Mouse (Mus musculus) layer of hippocampus, adult 6 months (tissue): ENCODE results near the gene Arhgap9. TPM values are rescaled to one million over a fixed set of nuclear protein-coding genes. Genes with fewer than 3 reads are reported as not detected.

Experiments used
- long read RNA-seq, 2 experiments: library from polyadenylated mRNA; unstranded; transcript quantifications; one replicate each; pipeline ENCODE4 v2.0.0; 2019 to 2020
- polyA plus RNA-seq: library from polyadenylated mRNA; unstranded; fragments of <200 nt; fragmentation: Nextera tagmentation; gene quantifications from 2 replicates; pipeline ENCODE4 v1.2.3, GENCODE M21; 2021

Arhgap9 gene
- polyA plus RNA-seq: 0.45 and 0.73 TPM in 2 replicates
- long read RNA-seq, experiment 1, partial matches to known transcripts: 0 of 4 reads
- long read RNA-seq, experiment 1, other reads (novel, unspliced or antisense): 0 of 4 reads
- long read RNA-seq, experiment 2, transcript Arhgap9-203 (16 exons, 1,946 nt): major isoform, 5 of 9 reads
- long read RNA-seq, experiment 2, partial matches to known transcripts: 1 of 9 reads
- long read RNA-seq, experiment 2, other reads (novel, unspliced or antisense): 2 of 9 reads

DNA sequence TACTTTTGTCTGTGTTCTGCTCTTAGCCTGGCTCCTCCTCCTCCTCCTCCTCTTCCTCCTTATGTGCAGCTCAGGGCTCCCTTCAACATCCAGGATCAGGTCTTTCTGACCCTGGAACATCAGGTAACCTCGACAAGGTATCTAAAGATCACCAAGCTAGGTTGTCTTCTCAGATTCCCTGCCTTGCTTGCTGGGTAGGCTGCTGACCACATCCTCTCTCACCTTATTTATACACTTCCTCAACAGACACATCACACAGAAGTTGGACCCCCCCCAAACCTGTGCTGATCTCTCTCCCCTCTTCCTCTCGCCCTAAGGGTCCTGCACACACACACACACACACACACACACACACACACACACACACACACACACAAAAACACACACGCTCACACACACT lies at the start of gene Arhgap9:
Arhgap9 (plus strand) TSS at position 344 of the 400 bp plus-strand sequence.

DNA sequence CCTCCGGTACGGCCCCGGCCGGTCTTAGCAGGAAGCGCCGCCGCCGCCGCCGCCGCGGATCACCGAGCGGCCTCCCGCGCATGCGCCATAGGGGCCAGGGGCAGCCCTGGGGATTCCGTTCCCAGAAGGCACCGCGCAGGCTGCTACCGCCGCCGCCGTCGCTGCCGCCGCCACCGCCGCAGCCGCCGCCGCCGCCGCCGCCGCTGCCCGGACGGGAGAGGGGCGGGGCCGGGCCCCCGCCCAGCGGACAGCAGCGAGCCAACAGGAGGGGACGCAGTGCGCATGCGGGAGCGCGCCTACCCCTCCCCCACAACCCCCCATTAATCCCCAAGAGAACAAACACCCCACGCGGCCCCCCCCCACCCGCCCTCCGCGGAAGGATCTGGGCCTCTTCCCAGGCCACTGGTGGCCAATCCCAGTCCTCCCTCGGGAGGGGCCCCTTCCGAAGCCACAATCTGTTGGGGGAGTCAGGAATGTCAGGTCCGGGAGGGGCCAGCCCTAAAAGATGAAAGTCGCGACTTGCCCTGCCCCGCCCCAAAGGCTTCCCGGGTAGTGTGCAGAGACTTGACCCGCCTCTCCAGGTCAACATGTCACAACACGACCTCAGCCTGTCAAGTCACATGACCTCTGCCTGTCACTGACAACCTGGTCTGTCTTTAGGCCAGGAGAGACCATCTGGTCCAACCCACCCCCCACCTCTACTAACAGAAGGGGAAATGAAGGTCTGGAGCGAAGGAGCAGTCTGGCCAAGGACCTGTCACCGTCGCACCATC lies 32.8 kb upstream of the Arhgap9 start, which contains the start of gene Mbd6:
Mbd6 (minus strand) TSS at position 219 of the 773 bp plus-strand sequence.

DNA sequence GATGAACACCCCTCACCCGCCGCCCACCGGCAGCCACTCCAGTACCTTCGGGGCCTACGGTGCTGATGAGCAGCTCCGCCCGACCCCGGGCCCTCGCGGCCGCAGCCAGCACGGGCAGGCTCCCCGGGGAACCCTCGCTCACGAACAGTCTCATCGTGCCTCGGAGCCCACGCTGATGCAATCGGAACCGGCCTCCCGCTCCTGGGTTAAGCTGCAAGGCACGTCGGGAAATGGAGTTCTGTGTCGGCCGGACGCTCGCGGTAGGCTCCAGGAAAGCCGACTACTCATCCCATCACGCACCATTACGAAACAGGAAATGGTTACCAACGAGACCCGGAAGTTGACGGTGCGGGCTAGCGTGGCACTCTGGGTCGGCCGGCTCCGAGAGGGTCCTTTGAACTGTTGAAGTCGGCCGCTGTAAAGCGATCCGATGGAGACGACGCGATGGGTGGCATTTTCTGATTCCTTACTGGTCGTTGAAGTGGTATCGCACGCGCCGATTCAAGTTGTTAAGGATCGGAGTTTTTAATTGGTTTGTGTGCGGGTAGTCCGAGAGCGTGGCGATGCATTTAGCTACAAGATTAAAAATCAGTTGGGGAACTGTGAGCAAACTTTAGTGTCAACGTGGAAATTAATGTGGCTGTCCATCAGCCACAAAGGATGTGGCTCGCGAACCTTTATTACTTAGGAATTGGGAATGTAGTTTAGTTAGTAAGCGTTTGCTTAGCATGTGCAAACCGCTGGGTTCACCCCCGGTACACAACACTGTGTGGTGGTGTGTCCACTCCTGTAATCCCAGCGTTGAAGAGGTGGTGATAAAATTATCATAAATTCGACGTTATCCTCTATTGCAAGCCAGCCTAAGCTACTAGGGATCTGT lies 10.0 kb upstream of the Arhgap9 start, which contains the start of gene Mars:
Mars (minus strand) TSS at position 311 of the 880 bp plus-strand sequence.

DNA sequence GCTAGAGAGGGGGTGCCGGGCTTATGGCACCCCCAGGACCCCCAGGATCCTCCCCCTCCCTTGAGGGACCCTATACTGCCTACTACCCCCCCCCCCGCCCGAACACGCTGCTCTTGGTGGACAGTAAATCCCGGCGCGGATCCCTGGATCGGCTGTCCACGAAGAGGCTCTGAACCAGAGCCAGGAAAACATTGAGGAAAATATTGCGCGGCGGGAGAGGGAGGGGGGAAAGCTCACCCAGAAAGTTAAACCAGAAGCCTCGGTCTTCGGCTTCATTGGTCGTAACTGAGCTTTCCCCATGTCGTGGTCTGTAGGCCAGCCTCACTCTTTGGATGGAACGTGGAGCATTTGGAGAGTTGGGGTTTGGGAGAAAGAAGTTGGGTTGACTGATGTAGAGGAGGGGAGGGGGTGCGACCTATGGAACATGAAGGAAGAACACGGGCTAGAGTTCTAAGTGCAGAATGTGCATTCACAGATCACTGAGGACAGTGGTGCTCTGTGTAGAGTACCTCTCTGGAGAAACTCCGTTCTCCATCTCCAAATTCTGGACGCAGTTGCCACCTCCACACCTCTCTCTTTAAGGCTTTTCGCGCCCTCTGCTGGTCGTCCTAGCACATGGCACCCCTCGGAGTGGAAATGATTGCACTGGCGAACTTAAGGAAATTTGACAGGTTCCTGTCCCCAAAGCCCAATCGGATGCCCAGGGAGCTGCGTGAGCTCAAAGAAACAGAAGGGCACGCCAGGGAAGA lies 20.3 kb downstream of the Arhgap9 start, which contains the start of gene Gli1:
Gli1 (minus strand) TSS at position 84 of the 749 bp plus-strand sequence.

DNA sequence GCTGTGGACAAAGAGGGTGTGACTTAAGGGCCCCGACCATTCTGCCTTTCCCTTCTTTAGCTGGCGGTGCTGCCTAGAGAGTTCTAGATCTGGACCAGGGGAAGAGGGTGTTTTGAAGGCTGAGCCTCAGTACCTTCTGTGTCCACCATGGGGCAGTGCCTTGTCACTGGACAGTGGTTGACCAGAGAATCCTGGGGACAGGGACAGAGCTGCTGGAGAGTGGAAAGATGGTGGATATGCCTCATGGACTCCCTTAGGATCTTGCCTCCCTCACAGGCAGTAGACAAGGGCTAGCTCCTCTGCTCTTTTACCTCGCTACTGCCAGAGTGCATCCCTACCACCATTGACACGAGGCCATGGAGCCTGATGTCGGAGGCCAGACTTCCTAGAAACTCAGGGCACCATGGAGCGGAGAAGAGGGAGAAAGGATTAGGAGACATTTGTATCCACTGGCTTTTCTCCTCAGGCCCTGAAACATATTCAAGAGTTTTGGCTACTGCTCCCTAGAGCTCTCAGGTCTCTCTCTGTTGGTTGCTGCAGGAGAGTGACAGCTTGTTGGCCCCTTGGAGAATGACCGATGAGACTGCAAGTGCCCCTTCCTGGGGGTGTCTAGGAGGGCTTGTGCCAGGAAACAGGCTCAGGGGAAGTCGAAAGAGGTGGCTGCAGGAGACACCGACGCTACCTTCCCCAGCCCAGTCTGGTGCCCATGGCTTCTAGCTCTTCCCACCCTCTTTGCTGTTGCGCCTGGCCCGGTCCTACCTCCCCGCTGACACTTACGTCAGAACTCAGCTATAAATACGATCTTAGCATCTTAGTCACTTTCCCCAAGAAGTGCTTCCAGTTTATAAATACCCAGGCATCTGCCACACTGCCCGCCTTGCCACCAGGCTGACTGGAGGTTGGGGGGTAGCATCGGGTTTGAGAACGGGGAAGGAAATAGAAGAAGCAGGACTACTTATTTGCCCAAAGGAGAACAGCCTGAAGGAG lies 32.4 kb downstream of the Arhgap9 start, which contains the start of gene Inhbe:
Inhbe (minus strand) TSS at position 503 of the 987 bp plus-strand sequence.

DNA sequence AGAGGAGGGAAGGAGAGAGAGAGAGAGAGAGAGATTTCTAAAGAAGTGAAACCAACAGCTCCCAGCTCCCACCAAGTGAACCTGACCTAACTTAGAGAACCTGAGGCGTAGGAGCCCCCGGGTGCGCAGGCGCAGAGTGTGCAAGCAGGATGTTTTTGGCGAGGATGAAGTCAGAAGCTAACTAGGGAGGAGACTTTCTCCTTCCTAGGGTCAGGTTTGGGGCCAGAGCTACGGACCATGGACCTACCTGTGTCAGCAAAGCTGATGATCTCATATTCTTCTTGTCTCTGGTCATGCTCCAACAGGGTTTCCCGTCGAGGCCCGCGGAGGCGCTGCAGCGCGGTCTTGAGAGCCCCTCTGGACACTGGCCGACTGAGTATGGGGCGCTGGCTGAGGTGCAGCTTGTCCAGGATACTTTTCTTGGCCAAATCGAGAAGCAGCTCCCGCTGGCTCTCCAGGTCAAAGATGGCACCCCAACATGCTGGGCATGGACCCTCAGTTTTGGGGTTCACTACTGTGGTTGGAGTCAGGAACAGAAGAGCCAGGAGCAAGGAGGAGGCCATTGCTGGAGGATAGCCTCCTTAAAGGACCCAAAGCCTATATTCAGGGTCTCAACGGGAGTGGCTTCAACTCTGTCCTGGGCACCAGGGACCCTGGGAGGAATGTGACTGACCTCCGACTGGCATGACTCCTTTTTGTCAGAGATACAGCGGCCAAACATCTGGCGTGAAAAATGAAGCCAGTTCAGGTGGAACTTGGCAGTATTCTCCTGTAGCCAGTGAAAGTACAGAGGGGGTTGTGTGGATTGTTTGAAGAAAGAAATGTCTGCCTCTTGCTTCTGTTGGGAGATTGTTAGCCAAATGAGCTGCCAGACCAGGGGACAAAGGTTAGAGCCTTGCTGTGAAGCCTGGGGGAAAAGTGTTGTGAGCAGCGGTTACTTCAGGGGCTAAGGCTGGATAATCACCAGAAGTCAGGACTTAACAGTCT lies 48.4 kb downstream of the Arhgap9 start, which contains the start of gene Inhbc:
Inhbc (minus strand) TSS at position 598 of the 987 bp plus-strand sequence.

Other genes starting within 250 kb of the Arhgap9 start
- gene Agap2, start 246.7 kb upstream of the Arhgap9 start, polyA plus RNA-seq: 22.4 and 25.7 TPM in 2 replicates
- 24.9 and 33.0 TPM in 2 replicates for gene Os9, start 200.8 kb upstream of the Arhgap9 start, polyA plus RNA-seq
- 86.3 and 104 TPM in 2 replicates for gene B4galnt1, start 156.7 kb upstream of the Arhgap9 start, polyA plus RNA-seq
- gene Slc26a10, start 141.3 kb upstream of the Arhgap9 start, polyA plus RNA-seq: 2.6 and 2.7 TPM in 2 replicates
- gene Arhgef25, start 131.9 kb upstream of the Arhgap9 start, polyA plus RNA-seq: 33.4 and 33.7 TPM in 2 replicates
- 6.5 and 8.7 TPM in 2 replicates for gene Dtx3, start 126.2 kb upstream of the Arhgap9 start, polyA plus RNA-seq
- gene Pip4k2c, start 110.4 kb upstream of the Arhgap9 start, polyA plus RNA-seq: 76.9 and 80.5 TPM in 2 replicates
- gene Kif5a, start 58.6 kb upstream of the Arhgap9 start, polyA plus RNA-seq: 133 and 152 TPM in 2 replicates
- gene Dctn2, start 55.6 kb upstream of the Arhgap9 start, polyA plus RNA-seq: 237 and 276 TPM in 2 replicates
- gene Mbd6, start 32.9 kb upstream of the Arhgap9 start, polyA plus RNA-seq: 3.0 and 3.7 TPM in 2 replicates
- gene Mars, start 10.2 kb upstream of the Arhgap9 start, polyA plus RNA-seq: 49.6 and 52.6 TPM in 2 replicates
- 0.05 TPM in 1 of 2 replicates, not detected in the other for gene Gli1, start 20.0 kb downstream of the Arhgap9 start, polyA plus RNA-seq
- gene Inhbe, start 32.4 kb downstream of the Arhgap9 start, polyA plus RNA-seq: not detected in 2 replicates
- not detected in 2 replicates for gene Inhbc, start 48.5 kb downstream of the Arhgap9 start, polyA plus RNA-seq
- gene R3hdm2, start 58.4 kb downstream of the Arhgap9 start, polyA plus RNA-seq: 41.5 and 45.4 TPM in 2 replicates
- gene Stac3, start 179.7 kb downstream of the Arhgap9 start, polyA plus RNA-seq: not detected in 2 replicates
- 3.8 and 6.6 TPM in 2 replicates for gene Ndufa4l2, start 193.0 kb downstream of the Arhgap9 start, polyA plus RNA-seq
- gene Shmt2, start 200.5 kb downstream of the Arhgap9 start, polyA plus RNA-seq: 15.5 and 17.2 TPM in 2 replicates
- gene Nxph4, start 212.6 kb downstream of the Arhgap9 start, polyA plus RNA-seq: 0.56 and 0.95 TPM in 2 replicates